Mouse (Mus musculus) limb, embryonic 13.5 days (tissue): ENCODE measurements at regions not wholly inside any gene's neighbourhood (a gene's known extent, or its start where the extent isn't known, plus 50 kb on each side); places are given as distances from the start of the nearest gene placed in this dataset.
"Not testable (repeated sequence)": the region's sequence is repeated elsewhere in the genome, so short reads cannot be mapped to it uniquely, and the experiment has no call there.

Experiments used
- ATAC-seq: fragments of 200-750 bp; cut with Nextera tagmentation; 2 replicates; pipeline ENCODE4 v1.8.0; 2017; ENCODE audit warnings: low read depth, moderate number of reproducible peaks, moderate TSS enrichment; ENCODE audit not compliant: low FRiP score
- H3K27ac ChIP-seq: fragments of 300-500 bp; sonication (generic); 2 replicates; pipeline ENCODE4 v1.5.1; 2015; ENCODE audit warnings: inconsistent platforms, mild to moderate bottlenecking, moderate library complexity
- H3K27me3 ChIP-seq: fragments of 300-500 bp; sonication (generic); 2 replicates; pipeline ENCODE4 v1.6.1; 2015; ENCODE audit warnings: mild to moderate bottlenecking, inconsistent platforms
- H3K36me3 ChIP-seq: fragments of 300-500 bp; sonication (generic); 2 replicates; pipeline ENCODE4 v1.6.1; 2015; ENCODE audit warnings: inconsistent platforms, mild to moderate bottlenecking, moderate library complexity
- H3K4me1 ChIP-seq: fragments of 300-500 bp; sonication (generic); 2 replicates; pipeline ENCODE4 v1.6.1; 2015; ENCODE audit warnings: inconsistent platforms
- H3K4me2 ChIP-seq: fragments of 300-500 bp; sonication (generic); replicated peaks from 2 replicates; pipeline ENCODE4 v1.6.1; 2015; ENCODE audit warnings: inconsistent platforms, mild to moderate bottlenecking, moderate library complexity
- H3K4me3 ChIP-seq: fragments of 300-500 bp; sonication (generic); 2 replicates; pipeline ENCODE4 v1.5.1; 2015; ENCODE audit warnings: moderate library complexity, mild to moderate bottlenecking, inconsistent platforms
- H3K9ac ChIP-seq: fragments of 300-500 bp; sonication (generic); 2 replicates; pipeline ENCODE4 v1.6.1; 2015; ENCODE audit warnings: mild to moderate bottlenecking, inconsistent platforms
- H3K9me3 ChIP-seq: fragments of 300-500 bp; sonication (generic); 2 replicates; pipeline ENCODE4 v1.6.1; 2016; ENCODE audit warnings: inconsistent platforms
- WGBS: fragments of 180-500 bp; shearing (Covaris S2); methylation state at CpG from one replicate; pipeline ENCODE4 v1.1.7; 2015; 5-methylcytosine and 5-hydroxymethylcytosine counted together

DNA sequence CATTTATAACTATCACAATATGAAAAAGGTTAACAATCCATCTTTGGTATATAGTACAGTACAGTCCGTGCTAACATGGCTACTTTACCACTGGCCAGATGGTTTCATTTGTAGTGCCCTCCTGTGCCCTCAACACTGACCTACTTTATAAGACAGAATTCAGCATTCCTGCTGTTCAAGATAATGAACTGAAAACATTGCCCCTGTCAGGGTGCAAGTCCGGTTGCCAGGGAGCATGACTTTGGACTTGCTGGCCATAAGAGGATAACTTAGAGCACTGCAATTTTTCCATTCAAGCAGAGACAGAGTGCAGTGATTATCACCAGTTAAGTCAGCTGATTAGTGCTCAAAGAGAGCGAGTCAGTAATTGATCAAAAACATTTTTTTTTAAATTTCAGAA is 169.3 kb downstream of the Impad1 start:
- H3K36me3 ChIP-seq, result no peaks in the 10 kb centered on the region
- H3K27ac ChIP-seq, result no peak overlapping the region
- no peak for ATAC-seq
- no peak overlapping the region for H3K9ac ChIP-seq
- H3K4me3 ChIP-seq, result no peak overlapping the region
- H3K4me2 ChIP-seq, result no peak overlapping the region
- WGBS, result 67% methylated on average over 3 of the region's 3 CpGs
- H3K27me3 ChIP-seq, result no peaks in the 10 kb centered on the region
- no peaks in the 10 kb centered on the region for H3K9me3 ChIP-seq
- no peaks in the 10 kb centered on the region for H3K4me1 ChIP-seq

DNA sequence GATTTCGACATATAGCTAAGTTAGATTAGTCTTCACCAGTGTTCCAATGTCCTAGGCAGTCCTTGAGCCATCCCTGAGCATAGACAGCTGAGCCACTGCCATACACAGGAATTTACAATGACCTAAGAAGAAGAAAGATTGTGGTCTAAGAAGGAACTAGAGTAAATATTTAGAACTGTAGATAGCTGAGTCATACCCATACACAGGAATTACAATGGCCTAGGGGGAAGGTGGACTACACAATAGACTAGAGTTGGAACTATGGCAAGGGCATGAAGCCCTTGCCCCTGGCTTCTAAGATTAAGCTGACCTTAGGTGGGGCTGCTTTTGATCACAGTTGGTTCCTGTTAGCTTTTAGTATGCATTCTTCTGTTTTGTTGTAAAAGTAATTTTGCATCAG is 173.0 kb downstream of the Impad1 start:
- H3K4me3 ChIP-seq, ATAC-seq, H3K36me3 ChIP-seq, H3K4me2 ChIP-seq, H3K27ac ChIP-seq, H3K27me3 ChIP-seq, H3K9ac ChIP-seq, H3K9me3 ChIP-seq, H3K4me1 ChIP-seq: not testable (repeated sequence)
- 83% methylated on average over 1 of the region's 1 CpGs for WGBS

DNA sequence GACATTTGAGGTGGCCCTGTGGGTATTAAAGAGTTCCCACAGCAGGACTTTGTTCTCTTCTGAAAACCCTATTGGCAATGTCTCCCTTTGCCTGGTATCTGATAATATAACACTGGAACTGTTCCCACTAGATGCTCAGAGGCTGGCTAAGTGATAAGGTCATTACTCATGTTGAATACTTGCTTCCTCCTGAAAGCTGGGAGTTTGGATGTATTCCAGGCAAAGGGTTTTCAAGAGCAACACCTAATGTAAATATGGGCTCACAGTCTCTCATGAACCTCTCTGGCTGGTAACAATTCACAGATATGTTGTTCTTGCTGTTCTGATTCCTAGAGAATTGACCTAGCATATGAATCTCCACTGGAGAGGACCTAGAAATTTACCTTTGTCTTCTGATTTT is 178.6 kb downstream of the Impad1 start:
- no peak overlapping the region for H3K4me2 ChIP-seq
- no peaks in the 10 kb centered on the region for H3K27me3 ChIP-seq
- ATAC-seq, result no peak
- H3K27ac ChIP-seq, result no peak overlapping the region
- no peaks in the 10 kb centered on the region for H3K4me1 ChIP-seq
- H3K4me3 ChIP-seq, result no peak overlapping the region
- H3K36me3 ChIP-seq, result no peaks in the 10 kb centered on the region
- no peaks in the 10 kb centered on the region for H3K9me3 ChIP-seq
- H3K9ac ChIP-seq, result no peak overlapping the region
